Mouse (Mus musculus) megakaryocyte, embryonic 14.5 days (primary cell): Measurements from ENCODE around the gene Etv4.

Experiments
- FLI1 ChIP-seq: IDR thresholded peaks from 2 replicates; pipeline ENCODE4 v1.6.1; 2012; ENCODE audit warnings: low read length, inconsistent platforms, mixed read lengths
- GATA1 ChIP-seq: IDR thresholded peaks from 3 replicates; pipeline ENCODE4 v1.6.1; 2012; ENCODE audit warnings: mixed read lengths, low read length, inconsistent platforms, borderline replicate concordance

GRCm38 (mm10) chr11:101806741-101807140 lies 21.6 kb upstream of the Etv4 start:
- TF ChIP-seq GATA1, result no peak
- TF ChIP-seq FLI1, result no peak
